Mouse (Mus musculus) kidney, embryonic 14.5 days (tissue): ENCODE results near the gene Ubash3a. TPM values are rescaled to one million over a fixed set of nuclear protein-coding genes. Genes with fewer than 3 reads are reported as not detected.

Source experiments
- ATAC-seq: fragments of 200-750 bp; cut with Nextera tagmentation; 2 replicates; pipeline ENCODE4 v1.8.0; 2017; ENCODE audit warnings: moderate number of reproducible peaks, mild to moderate bottlenecking, moderate TSS enrichment, moderate library complexity; ENCODE audit not compliant: low FRiP score, low TSS enrichment
- H3K27ac ChIP-seq: fragments of 300-500 bp; sonication (generic); 2 replicates; pipeline ENCODE4 v1.5.1; 2014; ENCODE audit warnings: low read depth, mild to moderate bottlenecking, low read length, moderate library complexity, mixed read lengths
- H3K27me3 ChIP-seq: fragments of 300-500 bp; sonication (generic); 2 replicates; pipeline ENCODE4 v1.6.1; 2014; ENCODE audit warnings: mild to moderate bottlenecking, low read length; ENCODE audit not compliant: control insufficient read depth, insufficient read depth
- H3K36me3 ChIP-seq: fragments of 300-500 bp; sonication (generic); 2 replicates; pipeline ENCODE4 v1.6.1; 2014; ENCODE audit warnings: low read length, mixed read lengths; ENCODE audit not compliant: control insufficient read depth, insufficient read depth
- H3K4me1 ChIP-seq: fragments of 300-500 bp; sonication (generic); 2 replicates; pipeline ENCODE4 v1.6.1; 2014; ENCODE audit warnings: low read length, mixed read lengths; ENCODE audit not compliant: control insufficient read depth, insufficient read depth
- H3K4me2 ChIP-seq: fragments of 300-500 bp; sonication (generic); replicated peaks from 2 replicates; pipeline ENCODE4 v1.6.1; 2014; ENCODE audit warnings: low read depth, mild to moderate bottlenecking, low read length
- H3K4me3 ChIP-seq: fragments of 300-500 bp; sonication (generic); 2 replicates; pipeline ENCODE4 v1.5.1; 2014; ENCODE audit warnings: mild to moderate bottlenecking, low read length
- H3K9ac ChIP-seq: fragments of 300-500 bp; sonication (generic); 2 replicates; pipeline ENCODE4 v1.6.1; 2014; ENCODE audit warnings: low read depth, mild to moderate bottlenecking, low read length, moderate library complexity
- H3K9me3 ChIP-seq: fragments of 300-500 bp; sonication (generic); 2 replicates; pipeline ENCODE4 v1.6.1; 2016; ENCODE audit warnings: low read length; ENCODE audit not compliant: control insufficient read depth
- WGBS: fragments of 180-500 bp; shearing (Covaris S2); extraction: QIAGEN DNeasy Blood & Tissue Kit; methylation state at CpG from one replicate; pipeline ENCODE4 v1.1.7; 2014; 5-methylcytosine and 5-hydroxymethylcytosine counted together
- polyA plus RNA-seq: library from polyadenylated mRNA; unstranded; fragments of >200 nt; fragmentation: Nextera tagmentation; extraction: Ambion mirVana; gene quantifications from 2 replicates; pipeline ENCODE4 v1.2.1, GENCODE M21; 2014

The Ubash3a gene
- polyA plus RNA-seq, 1 experiment from 2014 or later = 0.14 TPM

DNA sequence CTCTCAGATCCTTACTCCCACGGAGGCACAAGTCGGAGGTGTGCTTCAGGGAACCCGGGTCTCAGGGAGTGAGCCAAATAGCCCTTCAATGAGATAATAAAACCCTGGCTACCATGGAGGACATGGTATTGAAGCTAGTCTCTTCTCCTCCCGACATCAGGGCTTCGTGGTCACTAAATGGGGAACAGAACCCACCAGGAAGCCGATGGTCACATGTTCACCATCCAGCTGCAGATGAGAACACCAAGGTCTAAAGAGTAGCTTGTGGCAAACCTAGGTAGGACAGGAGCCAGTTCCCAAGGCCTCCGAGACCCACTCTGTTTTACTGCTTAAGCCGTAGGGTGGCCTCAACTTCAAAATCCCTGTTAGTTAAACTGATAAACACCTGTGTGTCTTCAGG lies 981 bp downstream of the Ubash3a start:
- H3K27me3 ChIP-seq = no peaks in the 10 kb centered on the region
- H3K9me3 ChIP-seq = no peaks in the 10 kb centered on the region
- H3K9ac ChIP-seq = no peak overlapping the region
- H3K4me2 ChIP-seq = no peak overlapping the region
- no peaks in the 10 kb centered on the region for H3K36me3 ChIP-seq
- H3K27ac ChIP-seq = no peak overlapping the region
- no peaks in the 10 kb centered on the region for H3K4me1 ChIP-seq
- WGBS = 72% methylated on average over 8 of the region's 8 CpGs
- ATAC-seq = no peak
- H3K4me3 ChIP-seq = no peak overlapping the region

- no peak for ATAC-seq
- H3K9ac ChIP-seq = no peak overlapping the region
- no peaks in the 10 kb centered on the region for H3K4me1 ChIP-seq
- H3K4me2 ChIP-seq = no peak overlapping the region
- H3K9me3 ChIP-seq = no peaks in the 10 kb centered on the region
- WGBS = 89% methylated on average over 11 of the region's 11 CpGs
- no peak overlapping the region for H3K27ac ChIP-seq
- no peaks in the 10 kb centered on the region for H3K27me3 ChIP-seq
- H3K4me3 ChIP-seq = no peak overlapping the region
- no peaks in the 10 kb centered on the region for H3K36me3 ChIP-seq
Measured at GRCm38 (mm10) chr17:31209376-31209930, 1.8 kb downstream of the Ubash3a start.

DNA sequence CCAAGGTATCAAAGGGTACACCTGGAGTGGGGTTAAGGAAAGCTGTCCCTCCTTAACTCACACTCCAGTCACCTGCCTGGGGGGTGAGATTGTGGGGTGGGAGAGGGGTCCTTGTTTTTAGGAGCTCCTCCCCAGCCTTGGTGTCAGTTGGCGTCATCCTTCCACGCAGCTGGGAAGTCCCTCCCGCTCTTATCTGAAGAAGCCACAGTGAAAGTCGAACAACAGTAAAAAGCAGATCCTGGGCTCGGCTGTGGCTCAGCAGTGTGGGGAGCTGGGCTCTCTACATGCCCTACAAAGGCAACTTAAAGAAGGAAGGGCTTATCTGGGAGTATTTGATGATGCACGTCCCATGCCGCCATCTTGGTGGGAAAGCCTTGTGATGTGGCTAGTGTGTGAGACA lies 2.6 kb downstream of the Ubash3a start:
- Histone ChIP-seq H3K9ac (no peak overlapping the region), H3K4me2 (no peak overlapping the region), H3K4me1 (no peaks in the 10 kb centered on the region), H3K27ac (no peak overlapping the region), H3K4me3 (no peak overlapping the region), H3K9me3 (no peaks in the 10 kb centered on the region), H3K27me3 (no peaks in the 10 kb centered on the region), H3K36me3 (no peaks in the 10 kb centered on the region)
- no peak for ATAC-seq
- WGBS = 90% methylated on average over 7 of the region's 7 CpGs

DNA sequence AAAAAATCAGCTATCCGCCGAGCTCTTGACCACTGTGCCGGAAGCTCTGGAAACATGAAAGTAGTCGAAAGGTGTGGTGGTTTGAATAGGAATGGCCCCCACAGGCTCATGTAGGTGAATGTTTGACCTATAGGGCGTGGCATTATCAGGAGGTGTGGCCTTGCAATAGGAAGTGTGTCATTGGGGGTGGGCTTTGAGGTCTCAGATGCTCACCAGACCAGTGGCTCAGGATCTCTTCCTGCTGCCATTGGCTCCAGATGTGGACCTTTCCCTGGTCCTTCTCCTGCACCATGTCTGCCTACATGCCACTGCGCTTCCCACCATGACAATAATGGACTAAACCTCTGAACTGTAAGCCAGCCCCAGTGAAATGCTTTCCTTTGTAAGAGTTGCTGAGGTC lies 4.2 kb downstream of the Ubash3a start:
- Histone ChIP-seq H3K4me2 (no peak overlapping the region), H3K9me3 (no peaks in the 10 kb centered on the region), H3K36me3 (no peaks in the 10 kb centered on the region), H3K4me3 (no peak overlapping the region), H3K27me3 (no peaks in the 10 kb centered on the region), H3K27ac (no peak overlapping the region), H3K4me1 (no peaks in the 10 kb centered on the region; the same call in 1 of the 2 replicates), H3K9ac (no peak overlapping the region)
- no peak for ATAC-seq
- 89% methylated on average over 6 of the region's 6 CpGs for WGBS

- H3K27me3 ChIP-seq = no peaks in the 10 kb centered on the region
- H3K9me3 ChIP-seq = no peaks in the 10 kb centered on the region
- WGBS = 43% methylated on average over 5 of the region's 5 CpGs
- H3K4me2 ChIP-seq = no peak overlapping the region
- no peaks in the 10 kb centered on the region; the same call in 1 of the 2 replicates for H3K4me1 ChIP-seq
- H3K36me3 ChIP-seq = no peaks in the 10 kb centered on the region
- no peak overlapping the region for H3K9ac ChIP-seq
- no peak for ATAC-seq
- no peak overlapping the region for H3K4me3 ChIP-seq
- H3K27ac ChIP-seq = no peak overlapping the region
Measured at GRCm38 (mm10) chr17:31216068-31216955, 8.6 kb downstream of the Ubash3a start.

GRCm38 (mm10) chr17:31222810-31223310 lies 15.2 kb downstream of the Ubash3a start:
- Histone ChIP-seq H3K4me3 (no peak overlapping the region), H3K9me3 (no peaks in the 10 kb centered on the region), H3K27me3 (no peaks in the 10 kb centered on the region), H3K36me3 (no peaks in the 10 kb centered on the region), H3K4me2 (no peak overlapping the region), H3K4me1 (no peaks in the 10 kb centered on the region), H3K27ac (no peak overlapping the region), H3K9ac (no peak overlapping the region)
- no peak for ATAC-seq
- whole genome bisulfite sequencing = 69% methylated on average over 4 of the region's 4 CpGs

DNA sequence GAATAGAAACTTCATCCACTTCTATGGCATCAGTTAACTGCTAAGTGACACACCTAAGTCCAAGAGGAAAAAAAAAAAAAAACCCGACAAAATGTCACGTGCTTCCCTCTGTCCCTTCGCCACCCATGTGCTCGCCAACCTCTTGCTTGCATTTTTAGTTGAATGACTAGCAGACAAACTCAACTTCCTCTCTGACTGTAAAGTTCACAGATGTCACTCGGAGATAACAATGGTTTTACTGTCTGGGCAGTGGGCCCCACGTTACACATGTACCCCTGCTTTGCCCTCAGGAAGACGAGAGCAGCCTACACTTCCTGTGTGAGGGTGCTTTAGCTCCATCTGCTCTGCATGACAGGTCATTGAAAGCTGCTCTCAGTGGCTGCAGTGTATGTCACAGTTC lies 16.2 kb downstream of the Ubash3a start:
- Histone ChIP-seq H3K9ac (no peak overlapping the region), H3K9me3 (no peaks in the 10 kb centered on the region), H3K4me2 (no peak overlapping the region), H3K4me3 (no peak overlapping the region), H3K4me1 (no peaks in the 10 kb centered on the region), H3K27me3 (no peaks in the 10 kb centered on the region), H3K27ac (no peak overlapping the region), H3K36me3 (no peaks in the 10 kb centered on the region)
- no peak for ATAC-seq
- WGBS = 60% methylated on average over 7 of the region's 7 CpGs

DNA sequence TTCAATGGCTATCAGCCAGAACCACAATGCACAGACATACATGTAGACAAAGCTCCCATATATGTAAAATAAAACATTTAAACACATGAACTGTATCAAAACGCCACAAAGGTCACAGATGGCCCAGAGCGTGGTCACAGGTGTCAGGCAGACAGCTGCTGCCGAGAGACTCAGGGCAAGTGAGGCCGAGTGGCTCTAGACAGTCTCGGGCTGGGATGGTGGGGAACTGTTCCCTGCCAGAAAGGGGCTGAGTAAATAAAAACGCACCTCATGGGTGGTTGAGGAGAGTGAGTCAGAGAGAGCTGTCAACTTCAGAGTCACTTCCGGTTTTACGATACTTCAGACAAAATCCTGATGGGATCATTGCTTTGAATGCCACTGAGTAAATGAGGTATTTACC lies 16.9 kb downstream of the Ubash3a start:
- no peak overlapping the region for H3K4me3 ChIP-seq
- ATAC-seq = no peak
- H3K4me1 ChIP-seq = no peaks in the 10 kb centered on the region
- H3K4me2 ChIP-seq = no peak overlapping the region
- H3K9ac ChIP-seq = no peak overlapping the region
- H3K36me3 ChIP-seq = no peaks in the 10 kb centered on the region
- no peaks in the 10 kb centered on the region for H3K9me3 ChIP-seq
- 69% methylated on average over 8 of the region's 8 CpGs for WGBS
- H3K27ac ChIP-seq = no peak overlapping the region
- H3K27me3 ChIP-seq = no peaks in the 10 kb centered on the region

- ATAC-seq = no peak
- Histone ChIP-seq H3K4me2 (no peak overlapping the region), H3K27ac (no peak overlapping the region), H3K4me3 (no peak overlapping the region), H3K9me3 (no peaks in the 10 kb centered on the region), H3K9ac (no peak overlapping the region), H3K27me3 (no peaks in the 10 kb centered on the region), H3K4me1 (no peaks in the 10 kb centered on the region), H3K36me3 (no peaks in the 10 kb centered on the region)
- 74% methylated on average over 3 of the region's 3 CpGs for WGBS
Measured at GRCm38 (mm10) chr17:31226368-31226767, 18.7 kb downstream of the Ubash3a start.
